Mouse (Mus musculus): ENCODE measurements around the gene Cyfip2.

GRCm38 (mm10) chr11:46278140-46278539 lies 34.5 kb downstream of the Cyfip2 start:
- no peak for TF ChIP-seq GATA1 (IDR thresholded peaks at IDR 0.05; ENCODE audit: borderline replicate concordance, low read length)
- TF ChIP-seq FLI1 (IDR thresholded peaks at IDR 0.05; ENCODE audit: low read length): no peak
